Mouse (Mus musculus): Measurements from ENCODE around the gene Snx13. TPM values are rescaled to one million over a fixed set of nuclear protein-coding genes. Genes with fewer than 3 reads are reported as not detected.
A peak's percentile ranks its signal among the peaks of the same experiment; 100 is the strongest.

The Snx13 gene
- total RNA-seq, 2 experiments from 2014 or later: 36.5 to 37.1 TPM

DNA sequence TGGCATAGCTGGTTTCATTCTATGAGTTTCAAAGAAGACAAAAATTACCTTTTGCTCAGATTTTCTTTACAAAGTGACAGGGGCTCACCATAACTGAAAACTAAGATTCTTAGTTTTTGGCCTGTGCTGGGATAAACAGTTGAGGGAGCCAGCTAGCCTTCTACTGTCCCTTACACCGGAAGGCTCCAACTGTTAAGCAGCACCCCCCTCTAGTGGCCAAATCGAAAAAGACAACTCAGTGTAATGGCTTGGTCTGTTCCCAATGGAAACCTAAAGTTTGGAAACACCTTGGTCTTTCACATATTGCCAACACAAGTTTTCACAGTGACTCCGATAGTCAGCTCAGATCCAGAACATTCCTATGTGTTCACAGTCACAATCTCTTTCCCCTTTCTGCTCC, 135.7 kb downstream of the Snx13 start:
- peak; percentile 82 to 85 for DNase-seq (ENCODE audit: low spot score in 2 of 2)

DNA sequence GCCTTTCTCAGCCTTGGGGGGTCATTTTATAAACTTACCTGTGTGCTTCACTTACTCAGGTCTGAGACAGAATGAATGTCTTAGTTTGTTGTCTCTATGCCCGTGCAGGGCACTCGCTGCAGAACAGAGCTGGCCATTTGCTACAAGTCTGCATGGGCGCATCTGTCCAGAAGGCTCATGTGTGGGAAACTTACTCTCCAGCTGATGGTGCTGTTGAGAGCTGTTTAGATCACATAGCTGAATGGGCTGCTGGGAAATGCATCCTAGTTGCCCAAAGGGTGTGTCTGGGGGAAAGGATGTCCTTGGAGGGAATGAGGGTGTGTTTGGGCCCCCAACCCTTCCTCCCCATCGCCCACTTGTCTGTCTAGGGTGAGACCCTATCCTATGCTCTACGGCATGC, 137.3 kb downstream of the Snx13 start:
- no peak for DNase-seq (ENCODE audit: low spot score in 2 of 2)

DNA sequence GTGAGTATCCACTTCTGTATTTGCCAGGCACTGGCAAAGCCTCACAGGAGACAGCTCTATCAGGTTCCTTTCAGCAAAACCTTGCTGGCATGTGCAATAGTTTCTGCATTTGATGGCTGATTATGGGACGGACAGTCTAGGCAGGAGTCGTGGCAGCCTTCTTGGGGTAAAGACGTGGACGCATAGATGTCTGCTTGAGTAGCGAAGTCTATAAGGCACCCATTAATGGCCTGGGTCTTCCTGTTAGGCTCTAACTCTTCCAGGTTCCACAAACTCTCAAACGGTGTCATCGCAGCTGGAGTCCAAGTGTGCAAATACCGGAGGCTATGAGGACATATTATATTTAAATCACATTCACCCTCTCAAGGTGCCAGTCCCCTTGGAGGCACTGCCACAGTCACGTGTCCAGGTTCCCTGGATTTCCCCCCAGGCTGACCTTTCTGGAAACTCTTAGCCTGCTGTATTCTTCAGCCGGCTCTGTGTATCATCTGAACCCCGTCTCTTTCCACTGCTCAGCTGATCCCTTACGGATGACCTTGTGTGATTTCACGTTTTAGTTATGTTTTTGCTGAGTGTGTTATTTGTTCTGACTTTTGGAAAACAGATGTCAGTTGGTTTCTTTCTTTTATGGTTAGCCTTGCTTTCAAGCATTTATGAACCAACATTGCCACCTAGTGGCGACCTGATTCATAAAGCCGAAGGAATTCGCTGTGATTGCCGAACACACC, 144.9 kb downstream of the Snx13 start:
- DNase-seq (ENCODE audit: low spot score in 2 of 2): peak; percentile 75 to 82

DNA sequence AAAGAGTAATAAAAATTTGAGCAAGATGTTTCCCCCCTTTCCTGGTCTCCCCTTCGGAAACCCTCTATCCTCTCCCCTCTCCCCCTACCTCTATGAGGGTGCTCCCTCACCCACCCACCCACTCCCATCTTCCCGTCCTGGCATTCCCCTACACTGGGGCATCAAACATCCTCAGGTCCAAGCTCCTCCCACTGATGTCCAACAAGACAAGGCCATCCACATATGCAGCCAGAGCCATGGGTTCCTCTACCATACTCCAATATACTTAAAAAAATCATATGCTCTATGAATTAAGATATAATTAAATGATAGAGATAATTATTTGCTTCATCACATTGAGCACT, 145.4 kb downstream of the Snx13 start:
- no peak for DNase-seq (ENCODE audit: low spot score in 2 of 2)

Small RNA genes within 50 kb of the gene (microRNA-seq; reads per million reads assigned to microRNA genes)
- 0 reads per million in 2 experiments for gene Mir680-3 (ENCODE audit: borderline number of aligned reads in 2 of 2)

Other genes with a start within 250 kb of the Snx13 start
- 1 to 10 TPM; 1.2 to 1.4 TPM for gene Hdac9, start 130.1 kb upstream of the Snx13 start, total RNA-seq (2021)
- not detected for gene Prps1l1, start 62.4 kb upstream of the Snx13 start, total RNA-seq (2021)

Measured in adrenal gland, adult 18-20 months (tissue).